ENCODE assay signal across 16 mouse cellular contexts in genomic region chr2:52978796-52979195, GRCm38 (mm10).
A peak's percentile ranks its signal among the peaks of the same experiment; 100 is the strongest.
DNase-seq lines count a peak whose midpoint lies in the region; ATAC-seq and TF ChIP-seq lines count a peak whose summit lies in the region.
"Had no signal": no experiment of that assay in that cellular context is flagged by ENCODE, and none has a peak within 500 bp of the region (broad histone marks: within the 10 kb centered on the region; RNA-seq: fewer than 3 reads in every experiment).

No protein-coding gene starts in this region.

- H3K4me3 ChIP-seq in kidney, embryonic 14.5 days (ENCODE audit: low read length) = no peak overlapping the region
- no peak overlapping the region for H3K4me3 ChIP-seq in layer of hippocampus, adult 2 months
- H3K4me3 ChIP-seq in embryonic fibroblast, embryonic 13.5 days (ENCODE audit: insufficient read depth, low read length) = no peak overlapping the region
- H3K4me3 ChIP-seq: forebrain, embryonic 12.5 days; heart, embryonic 12.5 days; hindbrain, embryonic 10.5 days had no signal

- 54% methylated on average over 2 of the region's 2 CpGs for WGBS in kidney, embryonic 14.5 days

- H3K27me3 ChIP-seq in kidney, embryonic 14.5 days (ENCODE audit: control insufficient read depth, insufficient read depth, low read length) = no peaks in the 10 kb centered on the region
- H3K27me3 ChIP-seq: forebrain, embryonic 12.5 days; heart, embryonic 12.5 days; Patski had no signal

- ATAC-seq in frontal cortex, adult (ENCODE audit: low TSS enrichment) = peak; percentile 50
- no peak for ATAC-seq in kidney, embryonic 14.5 days (ENCODE audit: low FRiP score, low TSS enrichment)
- ATAC-seq: activated CD4-positive, CD25-positive, alpha-beta regulatory T cell, adult 4 months; Patski had no signal

- no peak for TF ChIP-seq POLR2A in embryonic fibroblast, embryonic 13.5 days (IDR thresholded peaks at IDR 0.05; ENCODE audit: low read depth, low read length)

- no peak overlapping the region for H3K9ac ChIP-seq in kidney, embryonic 14.5 days (ENCODE audit: low read depth, low read length)
- H3K9ac ChIP-seq: forebrain, embryonic 12.5 days; heart, embryonic 12.5 days; hindbrain, embryonic 14.5 days had no signal

- peak overlapping the region; percentile 53; the same call in 1 of the 2 replicates for H3K27ac ChIP-seq in kidney, embryonic 14.5 days (ENCODE audit: low read depth, low read length)
- H3K27ac ChIP-seq in layer of hippocampus, adult 2 months = peak overlapping the region; percentile 49
- H3K27ac ChIP-seq in embryonic fibroblast, embryonic 13.5 days (ENCODE audit: insufficient read depth, low read length) = peak overlapping the region; percentile 90
- H3K27ac ChIP-seq: forebrain, embryonic 12.5 days; hindbrain, embryonic 10.5 days; hindbrain, embryonic 14.5 days had no signal

- no peak overlapping the region for H3K4me2 ChIP-seq in kidney, embryonic 14.5 days (replicated peaks; ENCODE audit: low read depth, low read length)
- H3K4me2 ChIP-seq: forebrain, embryonic 12.5 days; heart, embryonic 12.5 days; hindbrain, embryonic 14.5 days had no signal

- H3K9me3 ChIP-seq in kidney, embryonic 14.5 days (ENCODE audit: control insufficient read depth, low read length) = no peaks in the 10 kb centered on the region
- H3K9me3 ChIP-seq: forebrain, embryonic 12.5 days; heart, embryonic 12.5 days had no signal

- no peaks in the 10 kb centered on the region for H3K36me3 ChIP-seq in kidney, embryonic 14.5 days (ENCODE audit: control insufficient read depth, insufficient read depth, low read length)
- H3K36me3 ChIP-seq: forebrain, embryonic 12.5 days; heart, embryonic 12.5 days; hindbrain, embryonic 10.5 days had no signal

- no peak for TF ChIP-seq CTCF in layer of hippocampus, adult 2 months (conservative IDR thresholded peaks at IDR 0.05)
- no peak for TF ChIP-seq CTCF in embryonic fibroblast, embryonic 13.5 days (IDR thresholded peaks at IDR 0.05; ENCODE audit: borderline replicate concordance, insufficient read depth, low read length)

- DNase-seq in frontal cortex, postnatal 14 days (ENCODE audit: low spot score in 2 of 2) = no peak
- DNase-seq in kidney, postnatal 4 days = no peak
- no peak for DNase-seq in layer of hippocampus, adult 2 months (ENCODE audit: low spot score in 2 of 2)
- DNase-seq in layer of hippocampus, postnatal 14 days (ENCODE audit: low spot score in 2 of 2) = no peak
- no peak for DNase-seq in cerebellum, adult 9-10 months
- DNase-seq: adrenal gland, postnatal 14 days; cerebellum, postnatal 10 days had no signal

- H3K4me1 ChIP-seq in kidney, embryonic 14.5 days (ENCODE audit: control insufficient read depth, insufficient read depth, low read length) = peaks cover 37% of the 10 kb centered on the region
- H3K4me1 ChIP-seq in embryonic fibroblast, embryonic 13.5 days (ENCODE audit: control insufficient read depth, insufficient read depth, low read length) = peaks cover 25% of the 10 kb centered on the region
